Mouse (Mus musculus) adrenal gland, postnatal 10 days (tissue): ENCODE data around the gene Pxn. TPM values are rescaled to one million over a fixed set of nuclear protein-coding genes. Genes with fewer than 3 reads are reported as not detected.
A peak's percentile ranks its signal among the peaks of the same experiment; 100 is the strongest.
"Not testable (repeated sequence)": the region's sequence is repeated elsewhere in the genome, so short reads cannot be mapped to it uniquely, and the experiment has no call there.

Experiments used
- DNase-seq: peaks from one replicate; pipeline ENCODE4 v3.0.0; 2021; ENCODE audit warnings: mixed read lengths
- total RNA-seq, 2 experiments: library from RNA; stranded (reverse); gene quantifications; 2 replicates each; pipeline ENCODE4 v1.2.3; 2021

Pxn gene
- total RNA-seq, 2 experiments from 2014 or later = 55.1 to 72.4 TPM

- no peak for DNase-seq
These were observed 20.8 kb upstream of the Pxn start for GRCm38 (mm10) chr5:115485489-115486205.

- no peak for DNase-seq
These were observed 19.8 kb upstream of the Pxn start for GRCm38 (mm10) chr5:115486726-115487125.

GRCm38 (mm10) chr5:115487353-115487752, 19.1 kb upstream of the Pxn start:
- DNase-seq = no peak

DNA sequence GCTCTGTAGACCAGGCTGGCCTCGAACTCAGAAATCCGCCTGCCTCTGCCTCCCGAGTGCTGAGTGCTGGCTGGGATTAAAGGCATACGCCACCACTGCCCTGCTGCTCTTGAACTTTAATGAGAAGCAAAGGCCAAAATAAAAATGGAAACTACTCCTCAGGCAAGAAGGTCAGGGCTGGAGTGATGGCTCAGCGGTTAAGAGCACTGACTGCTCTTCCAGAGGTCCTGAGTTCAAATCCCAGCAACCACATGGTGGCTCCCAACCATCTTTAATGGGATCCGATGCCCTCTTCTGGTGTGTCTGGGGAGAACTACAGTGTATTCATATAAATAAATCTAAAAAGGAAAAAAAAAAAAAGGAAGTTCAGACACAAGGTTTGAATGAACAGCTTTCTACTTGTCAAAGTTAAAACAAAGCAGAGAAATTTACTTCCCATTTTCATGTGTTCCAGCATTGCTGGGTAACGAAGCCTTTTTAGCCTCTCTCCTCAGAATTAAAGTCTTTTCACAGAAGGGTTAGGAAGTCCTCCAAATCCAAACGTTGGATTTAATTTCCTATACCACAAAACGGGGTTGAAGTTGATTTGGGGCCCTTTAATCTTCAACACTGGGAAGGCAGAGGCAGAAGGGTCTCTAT, 18.4 kb upstream of the Pxn start:
- no peak for DNase-seq

- DNase-seq = peak; percentile 78
These were observed 17.4 kb upstream of the Pxn start for GRCm38 (mm10) chr5:115488841-115489698.

DNA sequence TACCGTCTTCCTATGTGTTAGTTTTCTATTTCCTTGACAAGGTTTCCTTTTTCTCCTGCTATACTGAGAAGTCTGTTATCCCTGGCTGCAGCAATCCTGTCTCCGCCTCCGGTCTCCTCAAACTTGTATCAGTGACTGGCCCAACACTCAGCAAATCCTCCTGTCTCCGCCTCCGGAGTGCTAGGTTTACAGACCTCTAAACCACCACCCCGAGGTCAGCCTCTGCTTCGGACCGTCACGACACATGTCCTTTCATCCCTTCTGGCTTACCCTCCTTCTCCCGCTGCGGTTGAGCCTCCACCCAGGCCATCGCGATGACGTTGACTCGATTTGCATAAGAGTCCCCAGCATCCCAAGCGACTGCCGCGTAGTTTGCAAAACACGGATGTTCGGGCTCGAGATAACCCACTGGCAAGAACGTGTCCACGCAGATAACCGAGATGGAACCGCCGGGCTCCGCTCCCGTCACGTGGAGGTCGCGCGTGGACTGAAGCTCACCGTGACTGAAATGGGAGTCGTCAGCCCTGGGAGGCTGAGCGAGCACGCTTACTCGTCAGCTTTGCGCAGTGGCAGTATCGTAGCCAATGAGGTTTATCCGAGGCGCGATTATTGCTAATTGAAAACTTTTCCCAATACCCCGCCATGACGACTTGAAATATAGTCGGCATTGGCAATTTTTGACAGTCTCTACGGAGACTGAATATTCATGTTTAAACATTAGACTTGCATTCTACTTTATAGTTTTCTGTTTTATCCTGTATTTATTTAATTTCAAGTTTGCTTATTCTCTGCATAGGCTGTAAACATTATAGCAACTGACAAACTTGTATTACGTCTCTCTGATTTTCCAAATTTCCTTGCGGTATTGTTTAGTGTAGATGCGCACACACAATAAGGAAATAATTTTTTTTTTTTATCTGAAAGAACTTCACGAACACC, 16.5 kb upstream of the Pxn start:
- peak; percentile 89 for DNase-seq

DNA sequence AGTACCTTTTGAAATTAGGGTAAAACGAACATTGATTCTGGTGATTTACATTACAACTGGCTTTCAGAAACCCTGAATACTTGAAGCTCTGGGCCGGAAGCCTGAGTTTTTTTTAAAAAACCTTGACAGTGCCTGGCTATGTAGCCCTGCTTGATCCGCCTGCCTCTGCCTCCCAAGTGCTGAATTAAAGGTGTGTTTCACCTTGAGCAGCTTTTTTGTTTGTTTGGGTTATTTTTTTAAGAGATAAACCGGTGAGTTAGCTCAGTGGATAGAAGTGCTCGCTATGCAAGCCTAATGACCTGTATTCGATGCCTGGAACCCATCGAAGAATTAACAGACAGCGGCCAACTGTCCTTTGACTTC, 15.9 kb upstream of the Pxn start:
- no peak for DNase-seq

DNA sequence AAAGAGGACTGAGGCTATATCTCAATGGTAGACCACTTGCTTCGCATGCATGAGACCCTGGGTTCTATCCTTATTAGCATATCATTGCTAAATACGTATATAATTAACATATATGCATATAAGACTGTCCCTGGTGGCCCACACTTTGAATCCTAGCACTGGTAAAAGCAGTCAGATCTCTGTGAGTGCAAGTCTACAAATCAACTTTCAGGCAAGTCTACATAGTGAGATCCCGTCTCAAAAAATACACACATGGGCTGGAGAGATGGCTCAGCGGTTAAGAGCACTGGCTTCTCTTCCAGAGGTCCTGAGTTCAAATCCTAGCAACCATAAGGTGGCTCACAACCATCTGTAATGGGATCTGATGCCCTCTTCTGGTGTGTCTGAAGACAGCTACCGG, 15.4 kb upstream of the Pxn start:
- no peak for DNase-seq

GRCm38 (mm10) chr5:115491771-115492322, 14.6 kb upstream of the Pxn start:
- peak; percentile 73 for DNase-seq

DNA sequence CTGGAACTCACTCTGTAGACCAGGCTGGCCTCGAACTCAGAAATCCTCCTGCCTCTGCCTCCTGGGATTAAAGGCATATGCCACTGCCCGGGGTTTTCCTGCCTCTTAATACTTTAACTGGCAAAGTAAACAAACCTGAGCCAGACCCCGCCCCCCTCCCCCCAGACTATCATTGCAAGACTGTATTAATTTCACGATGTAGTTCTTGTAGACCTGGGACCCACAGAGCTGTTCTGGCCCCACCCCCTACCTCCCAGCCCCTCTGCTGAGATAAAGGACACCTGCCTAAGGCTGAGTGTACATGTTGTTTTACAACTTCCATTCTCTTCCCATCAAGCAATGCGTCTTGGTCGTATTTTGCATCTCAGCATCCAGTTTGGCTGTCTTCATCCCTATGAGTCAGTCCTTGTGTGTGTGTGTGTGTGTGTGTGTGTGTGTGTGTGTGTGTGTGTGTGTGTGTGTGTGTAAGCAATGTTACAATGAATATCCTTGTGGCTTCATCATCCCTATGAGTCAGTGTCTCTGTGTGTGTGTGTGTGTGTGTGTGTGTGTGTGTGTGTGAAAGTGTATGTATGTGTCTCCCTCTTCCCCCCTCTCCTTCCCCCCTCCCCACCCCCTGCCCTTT, 13.7 kb upstream of the Pxn start:
- peak; percentile 65 for DNase-seq

GRCm38 (mm10) chr5:115493441-115493840, 13.0 kb upstream of the Pxn start:
- DNase-seq = no peak

- DNase-seq = not testable (repeated sequence)
These were observed 10.9 kb upstream of the Pxn start for GRCm38 (mm10) chr5:115495618-115496017.

DNA sequence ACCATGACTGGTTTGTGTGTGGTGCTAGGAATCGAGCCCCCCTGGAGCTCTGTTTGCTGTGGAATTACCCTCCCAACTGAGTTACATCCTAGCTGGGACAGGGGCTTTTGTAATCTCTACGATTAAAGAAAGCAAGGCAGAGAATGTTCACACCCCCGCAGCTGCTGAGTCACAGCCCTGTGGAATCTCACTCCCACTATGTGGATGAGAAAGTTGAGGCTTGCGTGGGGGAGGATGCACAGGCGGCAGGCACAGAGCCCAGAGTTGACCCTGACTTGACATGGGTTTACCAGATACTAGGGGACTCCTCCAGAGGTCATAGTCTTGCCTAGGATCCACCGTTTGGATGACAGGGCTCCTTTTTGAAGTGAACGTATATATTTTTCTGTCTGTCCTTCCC, 9.4 kb upstream of the Pxn start:
- no peak for DNase-seq

GRCm38 (mm10) chr5:115498307-115499240, 7.9 kb upstream of the Pxn start:
- no peak for DNase-seq

GRCm38 (mm10) chr5:115500383-115500935, 6.0 kb upstream of the Pxn start:
- DNase-seq = peak; percentile 28

DNA sequence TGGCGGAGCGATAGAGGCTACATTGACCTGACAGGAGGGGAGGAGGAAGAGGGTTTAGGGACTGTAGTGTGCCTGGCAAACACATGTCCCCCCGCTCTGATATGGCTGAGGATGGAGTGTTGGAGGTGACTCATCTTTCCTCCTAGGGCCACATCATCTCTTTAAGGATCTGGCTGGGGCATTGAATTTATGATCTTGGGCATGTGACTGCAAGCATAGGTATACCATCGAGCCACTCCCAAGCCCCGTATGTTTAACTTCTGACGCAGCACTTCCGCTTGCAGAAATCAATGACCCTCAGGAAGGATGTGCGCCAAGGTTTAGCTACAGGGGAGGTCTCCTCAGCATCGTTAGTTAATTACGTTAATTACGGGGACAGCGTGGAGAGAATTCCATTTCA, 3.4 kb upstream of the Pxn start:
- no peak for DNase-seq

- not testable (repeated sequence) for DNase-seq
These were observed 859 bp upstream of the Pxn start for GRCm38 (mm10) chr5:115505617-115506016.

DNA sequence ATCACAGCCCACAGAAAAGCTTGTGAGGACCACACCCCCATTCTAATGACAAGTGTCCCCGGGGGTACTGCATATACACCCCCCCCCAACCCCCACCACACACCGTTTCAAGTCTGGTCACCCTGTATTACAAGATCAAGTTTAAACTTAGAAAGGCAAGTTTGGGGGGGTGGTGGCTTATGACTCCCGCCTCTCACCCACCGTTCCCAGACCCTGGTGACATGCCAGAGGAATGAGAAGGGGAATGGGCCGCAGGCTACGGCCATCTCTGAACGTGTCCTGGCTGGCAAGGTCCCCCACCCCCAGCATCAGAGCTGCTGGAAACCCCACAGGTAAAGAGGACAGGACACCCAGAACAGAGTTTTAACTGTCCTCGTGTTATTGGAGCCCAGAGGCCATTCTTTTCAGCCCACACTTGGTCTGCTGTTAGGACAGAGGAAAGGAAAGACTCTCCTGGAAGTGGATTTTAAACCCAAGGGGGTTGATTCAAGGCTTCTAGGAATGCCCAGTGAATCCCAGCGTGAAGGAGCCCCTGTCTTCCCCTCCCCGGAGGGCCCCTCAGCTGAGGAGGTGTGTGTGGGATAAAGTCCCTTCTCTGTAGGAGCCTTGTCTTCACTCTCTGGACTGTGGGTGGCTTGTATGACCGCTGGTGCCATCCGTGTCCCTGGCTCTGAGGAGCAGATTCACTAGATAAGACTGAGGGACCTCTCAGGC, 948 bp downstream of the Pxn start:
- no peak for DNase-seq
